ENCODE assay signal across 9 mouse cellular contexts in genomic region chr4:94746387-94746811, GRCm38 (mm10). TPM values are rescaled to one million over a fixed set of nuclear protein-coding genes. Genes with fewer than 3 reads are reported as not detected.
A peak's percentile ranks its signal among the peaks of the same experiment; 100 is the strongest.
DNase-seq lines count a peak whose midpoint lies in the region; ATAC-seq lines count a peak whose summit lies in the region.
"Had no signal": no experiment of that assay in that cellular context is flagged by ENCODE, and none has a peak within 500 bp of the region (broad histone marks: within the 10 kb centered on the region; RNA-seq: fewer than 3 reads in every experiment).

No protein-coding gene starts in this region.

- no peaks in the 10 kb centered on the region for H3K36me3 ChIP-seq in forebrain, embryonic 14.5 days (ENCODE audit: control insufficient read depth, insufficient read depth, low read length)
- no peaks in the 10 kb centered on the region for H3K36me3 ChIP-seq in forebrain, embryonic 12.5 days (replicated peaks)
- H3K36me3 ChIP-seq in heart, embryonic 10.5 days = no peaks in the 10 kb centered on the region
- H3K36me3 ChIP-seq: embryonic facial prominence, embryonic 12.5 days had no signal

- H3K9ac ChIP-seq in forebrain, embryonic 14.5 days (ENCODE audit: low read length) = no peak overlapping the region
- H3K9ac ChIP-seq in forebrain, embryonic 12.5 days = no peak overlapping the region
- H3K9ac ChIP-seq: embryonic facial prominence, embryonic 12.5 days had no signal

- H3K27ac ChIP-seq in forebrain, embryonic 14.5 days (ENCODE audit: low read depth, low read length) = no peak overlapping the region
- no peak overlapping the region for H3K27ac ChIP-seq in forebrain, embryonic 12.5 days
- H3K27ac ChIP-seq in heart, embryonic 10.5 days = peak overlapping the region; percentile 31; the same call in 1 of the 2 replicates
- H3K27ac ChIP-seq: embryonic facial prominence, embryonic 12.5 days had no signal

- 70% methylated on average over 7 of the region's 7 CpGs for WGBS in forebrain, embryonic 14.5 days
- WGBS in forebrain, embryonic 12.5 days = 58% methylated on average over 7 of the region's 7 CpGs
- 37% methylated on average over 7 of the region's 7 CpGs for WGBS in heart, embryonic 10.5 days

- peak; percentile 4 for DNase-seq in forebrain, embryonic 14.5 days (ENCODE audit: low spot score)
- DNase-seq in heart, embryonic 10.5 days (ENCODE audit: low spot score) = no peak
- peak; percentile 68 to 89 for DNase-seq in kidney, postnatal 25 days
- DNase-seq in cerebellum, adult 9-10 months = no peak
- DNase-seq in frontal cortex, postnatal 36 days (ENCODE audit: low spot score in 2 of 2) = no peak
- no peak for DNase-seq in right cerebral cortex, adult 18-20 months

- no peak overlapping the region for H3K4me3 ChIP-seq in forebrain, embryonic 14.5 days (ENCODE audit: low read depth, low read length)
- no peak overlapping the region for H3K4me3 ChIP-seq in forebrain, embryonic 12.5 days (replicated peaks)
- no peak overlapping the region; the same call in 1 of the 2 replicates for H3K4me3 ChIP-seq in heart, embryonic 10.5 days
- H3K4me3 ChIP-seq: embryonic facial prominence, embryonic 12.5 days had no signal

- no peaks in the 10 kb centered on the region for H3K9me3 ChIP-seq in forebrain, embryonic 14.5 days (replicated peaks; ENCODE audit: control insufficient read depth, low read length)
- H3K9me3 ChIP-seq in forebrain, embryonic 12.5 days = no peaks in the 10 kb centered on the region
- H3K9me3 ChIP-seq in heart, embryonic 10.5 days = no peaks in the 10 kb centered on the region
- H3K9me3 ChIP-seq: embryonic facial prominence, embryonic 12.5 days had no signal

- ATAC-seq in forebrain, embryonic 14.5 days = no peak
- no peak for ATAC-seq in forebrain, embryonic 12.5 days (ENCODE audit: low FRiP score)
- ATAC-seq in megakaryocyte-erythroid progenitor cell, adult 5-6 weeks (replicated peaks; ENCODE audit: low FRiP score, low TSS enrichment, poor library complexity, severe bottlenecking) = peak; percentile 48; the same call in 1 of the 2 replicates

- H3K4me2 ChIP-seq in forebrain, embryonic 14.5 days (ENCODE audit: low read length) = no peak overlapping the region
- H3K4me2 ChIP-seq in forebrain, embryonic 12.5 days = no peak overlapping the region
- H3K4me2 ChIP-seq: embryonic facial prominence, embryonic 12.5 days had no signal

- H3K4me1 ChIP-seq in forebrain, embryonic 14.5 days (ENCODE audit: control insufficient read depth, insufficient read depth, low read length) = no peaks in the 10 kb centered on the region
- 0 out of 2 replicates have a peak, but pooled peaks cover 2% of the 10 kb centered on the region for H3K4me1 ChIP-seq in forebrain, embryonic 12.5 days
- peaks cover 26% of the 10 kb centered on the region for H3K4me1 ChIP-seq in heart, embryonic 10.5 days
- H3K4me1 ChIP-seq: embryonic facial prominence, embryonic 12.5 days had no signal

- no peaks in the 10 kb centered on the region for H3K27me3 ChIP-seq in forebrain, embryonic 14.5 days (replicated peaks; ENCODE audit: control insufficient read depth, insufficient read depth, low read length)
- no peaks in the 10 kb centered on the region for H3K27me3 ChIP-seq in forebrain, embryonic 12.5 days
- no peaks in the 10 kb centered on the region for H3K27me3 ChIP-seq in heart, embryonic 10.5 days (ENCODE audit: insufficient read depth, poor library complexity, severe bottlenecking)
- H3K27me3 ChIP-seq: embryonic facial prominence, embryonic 12.5 days had no signal

RNA-seq across cellular contexts. Expression of gene Tek, which starts 7.3 kb away (rescaled TPM):
- 7.7 and 9.9 TPM in 2 replicates for polyA plus RNA-seq in forebrain, embryonic 14.5 days (2014; fragmentation: Nextera tagmentation; extraction: Ambion mirVana)
- polyA plus RNA-seq in forebrain, embryonic 12.5 days (2016; fragmentation: Nextera tagmentation; extraction: Ambion mirVana) = 6.0 and 6.8 TPM in 2 replicates
- 41.4 and 63.6 TPM in 2 replicates for polyA plus RNA-seq in heart, embryonic 10.5 days (2016; fragmentation: Nextera tagmentation; extraction: Ambion mirVana)
- total RNA-seq in megakaryocyte-erythroid progenitor cell, adult 5-6 weeks (2014; fragmentation: Nextera tagmentation) = 0.46 and 4.6 TPM in 2 replicates
- 2.0 and 9.5 TPM in 2 replicates for total RNA-seq in megakaryocyte-erythroid progenitor cell, adult 5-6 weeks (2017)

Comparison
In these comparisons a context has a peak if more than half of its experiments do, and no peak if none do; other contexts are left out.
1. DNase-seq: peak in forebrain, embryonic 14.5 days (single experiment) and kidney, postnatal 25 days (2 of 2); none in heart, embryonic 10.5 days (single experiment), cerebellum, adult 9-10 months (single experiment), frontal cortex, postnatal 36 days (0 of 2) and right cerebral cortex, adult 18-20 months (single experiment).